Mouse (Mus musculus) intestine, embryonic 14.5 days (tissue): ENCODE measurements around the gene Cct3. TPM values are rescaled to one million over a fixed set of nuclear protein-coding genes. Genes with fewer than 3 reads are reported as not detected.

Source experiments
- polyA plus RNA-seq: library from polyadenylated mRNA; unstranded; fragments of >200 nt; fragmentation: Nextera tagmentation; extraction: Ambion mirVana; gene quantifications from 2 replicates; pipeline ENCODE4 v1.2.1, GENCODE M21; 2014

Gene Cct3
- polyA plus RNA-seq, 1 experiment from 2014 or later = 566 TPM

Other genes starting within 250 kb of the Cct3 start
- 169 and 170 TPM in 2 replicates for gene Naxe, start 238.6 kb upstream of the Cct3 start, polyA plus RNA-seq
- gene Ttc24, start 218.8 kb upstream of the Cct3 start, polyA plus RNA-seq = not detected in 2 replicates
- 23.8 and 24.0 TPM in 2 replicates for gene Iqgap3, start 215.1 kb upstream of the Cct3 start, polyA plus RNA-seq
- gene Mef2d, start 154.7 kb upstream of the Cct3 start, polyA plus RNA-seq = 23.4 and 23.8 TPM in 2 replicates
- 0.26 TPM in 1 of 2 replicates, not detected in the other for gene Rhbg, start 42.4 kb upstream of the Cct3 start, polyA plus RNA-seq
- gene Gm38392, start 9.9 kb upstream of the Cct3 start, polyA plus RNA-seq = 0.28 and 0.89 TPM in 2 replicates
- 13.3 TPM in 2 replicates for gene Tsacc, start 117 bp upstream of the Cct3 start, polyA plus RNA-seq
- 140 and 161 TPM in 2 replicates for gene Glmp, start 27.9 kb downstream of the Cct3 start, polyA plus RNA-seq
- gene Tmem79, start 39.0 kb downstream of the Cct3 start, polyA plus RNA-seq = 17.1 and 17.3 TPM in 2 replicates
- 39.4 and 40.1 TPM in 2 replicates for gene Smg5, start 39.1 kb downstream of the Cct3 start, polyA plus RNA-seq
- gene Paqr6, start 67.5 kb downstream of the Cct3 start, polyA plus RNA-seq = 1.5 and 2.4 TPM in 2 replicates
- gene Bglap3, start 75.6 kb downstream of the Cct3 start, polyA plus RNA-seq = 0.28 and 0.30 TPM in 2 replicates
- gene Bglap2, start 81.6 kb downstream of the Cct3 start, polyA plus RNA-seq = not detected in 2 replicates
- 0.64 TPM in 1 of 2 replicates, not detected in the other for gene Bglap, start 87.3 kb downstream of the Cct3 start, polyA plus RNA-seq
- 150 and 154 TPM in 2 replicates for gene Pmf1, start 113.2 kb downstream of the Cct3 start, polyA plus RNA-seq
- 19.7 and 20.1 TPM in 2 replicates for gene Slc25a44, start 128.0 kb downstream of the Cct3 start, polyA plus RNA-seq
- gene Sema4a, start 164.1 kb downstream of the Cct3 start, polyA plus RNA-seq = 11.1 and 13.3 TPM in 2 replicates
- 86.0 and 96.0 TPM in 2 replicates for gene Lmna, start 212.8 kb downstream of the Cct3 start, polyA plus RNA-seq
- 19.8 and 23.8 TPM in 2 replicates for gene Mex3a, start 235.3 kb downstream of the Cct3 start, polyA plus RNA-seq